Mouse (Mus musculus) liver, embryonic 13.5 days (tissue): ENCODE results near the gene Ube2k. TPM values are rescaled to one million over a fixed set of nuclear protein-coding genes. Genes with fewer than 3 reads are reported as not detected.
A peak's percentile ranks its signal among the peaks of the same experiment; 100 is the strongest.

Experiments
- ATAC-seq: fragments of 200-750 bp; cut with Nextera tagmentation; 2 replicates; pipeline ENCODE4 v1.8.0; 2017; ENCODE audit warnings: low read depth, mild to moderate bottlenecking, moderate number of reproducible peaks, moderate library complexity
- DNase-seq: peaks from one replicate; pipeline ENCODE4 v3.0.0; 2022
- H3K27ac ChIP-seq: fragments of 300-500 bp; sonication (generic); 2 replicates; pipeline ENCODE4 v1.5.1; 2015; ENCODE audit warnings: moderate library complexity, mild to moderate bottlenecking, inconsistent platforms
- H3K27me3 ChIP-seq: fragments of 300-500 bp; sonication (generic); 2 replicates; pipeline ENCODE4 v1.6.1; 2015; ENCODE audit warnings: mild to moderate bottlenecking, inconsistent platforms
- H3K36me3 ChIP-seq: fragments of 300-500 bp; sonication (generic); 2 replicates; pipeline ENCODE4 v1.6.1; 2015; ENCODE audit warnings: mild to moderate bottlenecking, inconsistent platforms
- H3K4me1 ChIP-seq: fragments of 300-500 bp; sonication (generic); replicated peaks from 2 replicates; pipeline ENCODE4 v1.6.1; 2015; ENCODE audit warnings: inconsistent platforms
- H3K4me2 ChIP-seq: fragments of 300-500 bp; sonication (generic); 2 replicates; pipeline ENCODE4 v1.6.1; 2015; ENCODE audit warnings: inconsistent platforms, mild to moderate bottlenecking, moderate library complexity
- H3K4me3 ChIP-seq: fragments of 300-500 bp; sonication (generic); replicated peaks from 2 replicates; pipeline ENCODE4 v1.5.1; 2015; ENCODE audit warnings: mild to moderate bottlenecking, inconsistent platforms
- H3K9ac ChIP-seq: fragments of 300-500 bp; sonication (generic); 2 replicates; pipeline ENCODE4 v1.6.1; 2015; ENCODE audit warnings: mild to moderate bottlenecking, inconsistent platforms
- H3K9me3 ChIP-seq: fragments of 300-500 bp; sonication (generic); replicated peaks from 2 replicates; pipeline ENCODE4 v1.6.1; 2016; ENCODE audit warnings: inconsistent platforms
- WGBS: fragments of 180-500 bp; shearing (Covaris S2); methylation state at CpG from one replicate; pipeline ENCODE4 v1.1.7; 2015; ENCODE audit not compliant: insufficient replicate concordance; 5-methylcytosine and 5-hydroxymethylcytosine counted together
- polyA plus RNA-seq: library from polyadenylated mRNA; unstranded; fragments of >200 nt; fragmentation: Nextera tagmentation; extraction: Ambion mirVana; gene quantifications from 2 replicates; pipeline ENCODE4 v1.2.1, GENCODE M21; 2015

Gene Ube2k
- polyA plus RNA-seq: 116 and 132 TPM in 2 replicates

DNA sequence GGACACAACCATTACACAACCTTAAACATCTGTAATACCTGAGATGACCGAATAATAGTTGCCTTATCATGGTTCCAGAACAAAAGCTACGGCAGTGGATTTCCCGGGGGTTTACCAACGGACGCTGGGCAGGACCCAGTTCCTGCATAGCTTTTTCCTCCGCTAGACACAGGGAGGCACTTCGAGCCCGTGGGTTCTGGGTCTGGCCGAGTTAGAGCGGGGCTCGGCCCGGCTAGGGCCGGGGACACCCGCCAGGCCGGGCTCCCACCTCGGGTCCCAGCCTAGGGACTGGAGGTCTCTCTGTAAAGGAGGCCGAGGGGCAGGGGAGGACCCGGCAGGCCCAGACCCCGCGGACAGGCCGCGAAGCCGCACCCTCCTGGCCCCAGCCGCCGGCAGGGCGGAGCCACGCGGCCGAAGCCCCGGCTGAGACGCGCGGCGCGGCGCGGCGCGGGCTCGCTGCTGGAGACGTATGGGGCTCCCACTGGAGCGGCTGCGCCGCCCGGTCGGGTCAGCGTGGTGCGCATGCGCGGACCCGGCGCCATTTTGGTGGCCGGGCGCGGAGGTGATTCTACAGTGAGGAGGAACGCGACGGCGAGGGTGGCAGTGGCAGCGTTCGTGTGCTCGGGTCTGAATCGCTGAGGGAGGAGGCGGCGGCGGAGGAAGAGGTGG lies at the start of gene Ube2k, which contains the start of gene Smim14:
Ube2k (plus strand) TSS at position 483 of the 669 bp plus-strand sequence.
Smim14 (minus strand) TSS at position 434 of the 669 bp plus-strand sequence.
- Histone ChIP-seq H3K4me1 (peaks cover 47% of the 10 kb centered on the region), H3K4me3 (peak within 1 kb of the TSS; percentile 83), H3K9me3 (no peaks in the 10 kb centered on the region), H3K9ac (peak within 1 kb of the TSS; percentile 94), H3K36me3 (peaks cover 6% of the 10 kb centered on the region; the same call in 1 of the 2 replicates), H3K27me3 (no peaks in the 10 kb centered on the region), H3K4me2 (peak within 1 kb of the TSS; percentile 86), H3K27ac (peak within 1 kb of the TSS; percentile 94)
- peak; percentile 92 for DNase-seq
- peak; percentile 95 for ATAC-seq
- under 1% methylated on average over 60 of the region's 66 CpGs for WGBS

DNA sequence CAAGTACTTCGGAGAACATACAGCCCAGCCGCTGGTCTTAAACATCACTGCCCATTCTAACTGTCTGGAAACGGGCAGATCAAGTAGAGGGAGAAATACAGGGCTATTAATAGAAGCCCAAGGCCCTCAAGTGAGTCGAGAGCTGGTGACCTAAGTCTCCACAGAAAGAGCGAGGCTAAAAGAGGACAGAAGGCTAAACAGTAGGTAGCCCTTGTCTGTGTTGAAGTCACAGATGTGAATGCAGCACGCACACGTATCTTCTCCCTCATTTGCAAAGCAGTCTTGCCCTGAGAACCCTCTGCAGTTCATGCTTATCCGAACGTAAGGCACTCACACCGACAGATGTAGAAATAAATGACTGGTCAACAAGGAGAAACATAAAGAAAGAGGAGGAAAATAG lies 49.7 kb upstream of the Ube2k start:
- Histone ChIP-seq H3K9me3 (no peaks in the 10 kb centered on the region), H3K27ac (no peak overlapping the region), H3K27me3 (peaks cover 8% of the 10 kb centered on the region), H3K36me3 (no peaks in the 10 kb centered on the region), H3K4me2 (no peak overlapping the region), H3K4me1 (peaks cover 29% of the 10 kb centered on the region), H3K9ac (no peak overlapping the region), H3K4me3 (no peak overlapping the region)
- DNase-seq (no peak), ATAC-seq (no peak)
- 65% methylated on average over 10 of the region's 10 CpGs for WGBS

DNA sequence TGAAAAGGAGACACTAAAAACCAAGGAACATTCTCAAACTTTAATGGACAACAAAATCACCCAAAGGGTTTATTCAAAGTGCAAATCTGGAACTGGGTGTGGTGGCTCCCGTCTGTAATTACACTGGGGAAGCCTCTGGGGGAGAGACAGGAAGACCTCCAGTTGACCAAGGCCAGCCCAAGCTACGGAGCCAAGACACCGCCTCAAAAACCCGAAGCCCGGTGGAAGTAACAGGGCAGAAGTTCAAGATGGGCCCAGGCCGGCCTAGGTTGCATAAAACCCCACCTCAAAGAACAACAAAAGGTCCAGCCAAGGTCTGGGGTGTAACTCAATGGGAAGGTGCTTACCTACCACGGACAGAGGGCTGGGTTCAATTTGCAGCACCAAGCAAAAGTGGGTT lies 48.3 kb upstream of the Ube2k start:
- 63% methylated on average over 7 of the region's 7 CpGs for WGBS
- no peak for ATAC-seq
- H3K4me2 ChIP-seq: no peak overlapping the region

DNA sequence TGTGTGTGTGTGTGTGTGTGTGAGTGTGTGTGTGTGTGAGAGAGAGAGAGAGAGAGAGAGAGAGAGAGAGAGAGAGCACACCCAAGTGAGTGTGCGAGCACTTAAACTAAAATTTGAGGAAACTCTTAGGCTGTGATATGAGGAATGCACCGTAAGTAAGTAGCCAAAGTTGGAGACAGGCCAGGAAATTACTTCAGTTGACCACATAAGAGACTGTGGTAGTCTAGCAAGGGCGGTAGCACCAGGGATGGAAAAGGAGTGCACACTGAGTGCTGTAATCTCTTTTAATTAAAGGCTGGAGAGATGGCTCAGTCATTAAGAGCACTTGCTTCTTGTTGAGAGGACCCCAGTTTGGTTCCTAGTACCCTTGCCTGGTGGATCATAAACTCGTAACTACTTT lies 47.2 kb upstream of the Ube2k start:
- DNase-seq: no peak
- Histone ChIP-seq H3K9ac (no peak overlapping the region), H3K27ac (no peak overlapping the region), H3K9me3 (no peaks in the 10 kb centered on the region), H3K4me3 (no peak overlapping the region), H3K4me2 (no peak overlapping the region), H3K36me3 (no peaks in the 10 kb centered on the region), H3K27me3 (peaks cover 8% of the 10 kb centered on the region), H3K4me1 (peaks cover 30% of the 10 kb centered on the region)
- ATAC-seq: no peak
- 63% methylated on average over 4 of the region's 4 CpGs for WGBS

More for the DNA sequence above, 48.3 kb upstream of the Ube2k start:
- H3K4me1 ChIP-seq: peaks cover 36% of the 10 kb centered on the region
- no peak overlapping the region for H3K27ac ChIP-seq
- DNase-seq: no peak
- H3K9me3 ChIP-seq: no peaks in the 10 kb centered on the region
- no peak overlapping the region for H3K4me3 ChIP-seq
- no peaks in the 10 kb centered on the region for H3K36me3 ChIP-seq
- no peak overlapping the region for H3K9ac ChIP-seq
- H3K27me3 ChIP-seq: peaks cover 8% of the 10 kb centered on the region

DNA sequence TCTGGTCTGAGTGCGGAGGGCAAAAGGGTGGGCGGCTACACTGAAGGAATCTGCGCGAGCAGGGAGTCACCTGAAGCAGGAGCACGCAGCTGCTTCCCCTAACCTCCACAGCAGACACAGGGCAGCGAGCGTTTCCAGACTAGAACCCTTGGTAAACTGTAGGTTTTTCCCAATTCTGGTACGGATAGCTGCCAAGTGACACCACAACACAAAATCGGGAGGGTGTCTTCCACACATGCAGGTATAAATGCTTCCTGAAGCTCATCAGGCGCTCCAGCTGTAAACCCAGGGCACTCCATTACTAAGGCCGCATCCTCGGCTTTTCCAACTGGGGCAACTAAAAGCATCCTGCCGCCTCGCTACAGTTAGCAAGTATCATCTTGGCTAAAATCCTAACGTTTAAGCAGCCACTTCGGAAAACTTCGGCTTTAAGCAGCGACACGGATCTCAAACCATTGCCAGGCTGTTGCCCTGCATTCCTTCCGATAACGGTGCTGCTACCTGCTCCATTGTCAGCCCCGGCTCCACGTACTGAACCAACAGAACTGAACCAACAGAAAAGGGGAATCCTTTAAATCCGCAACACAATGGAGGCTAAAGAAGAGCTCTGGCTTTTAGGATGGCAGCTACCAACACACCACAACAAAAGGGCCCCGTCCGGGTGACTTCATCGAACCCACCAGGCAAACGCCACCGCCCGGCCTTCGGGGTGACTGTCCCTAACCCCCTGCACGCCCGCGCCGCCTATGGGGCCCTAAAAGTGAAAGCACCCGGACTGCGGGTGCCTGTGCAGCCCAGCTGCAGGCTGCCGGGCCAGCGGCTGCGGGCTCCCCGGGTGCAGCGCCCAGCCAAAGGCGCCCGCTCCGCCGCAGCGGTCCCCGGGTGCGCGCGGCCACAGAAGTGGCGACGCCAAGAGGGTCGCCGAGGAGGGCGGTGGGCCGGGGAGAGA lies 45.0 kb upstream of the Ube2k start:
- Histone ChIP-seq H3K27ac (peak overlapping the region; percentile 89), H3K9ac (peak overlapping the region; percentile 87), H3K4me1 (peaks cover 27% of the 10 kb centered on the region), H3K9me3 (no peaks in the 10 kb centered on the region), H3K4me3 (peak overlapping the region; percentile 87), H3K36me3 (no peaks in the 10 kb centered on the region), H3K4me2 (peak overlapping the region; percentile 93), H3K27me3 (peaks cover 8% of the 10 kb centered on the region)
- ATAC-seq: peak; percentile 85
- DNase-seq: peak; percentile 68
- WGBS: 1% methylated on average over 57 of the region's 57 CpGs

DNA sequence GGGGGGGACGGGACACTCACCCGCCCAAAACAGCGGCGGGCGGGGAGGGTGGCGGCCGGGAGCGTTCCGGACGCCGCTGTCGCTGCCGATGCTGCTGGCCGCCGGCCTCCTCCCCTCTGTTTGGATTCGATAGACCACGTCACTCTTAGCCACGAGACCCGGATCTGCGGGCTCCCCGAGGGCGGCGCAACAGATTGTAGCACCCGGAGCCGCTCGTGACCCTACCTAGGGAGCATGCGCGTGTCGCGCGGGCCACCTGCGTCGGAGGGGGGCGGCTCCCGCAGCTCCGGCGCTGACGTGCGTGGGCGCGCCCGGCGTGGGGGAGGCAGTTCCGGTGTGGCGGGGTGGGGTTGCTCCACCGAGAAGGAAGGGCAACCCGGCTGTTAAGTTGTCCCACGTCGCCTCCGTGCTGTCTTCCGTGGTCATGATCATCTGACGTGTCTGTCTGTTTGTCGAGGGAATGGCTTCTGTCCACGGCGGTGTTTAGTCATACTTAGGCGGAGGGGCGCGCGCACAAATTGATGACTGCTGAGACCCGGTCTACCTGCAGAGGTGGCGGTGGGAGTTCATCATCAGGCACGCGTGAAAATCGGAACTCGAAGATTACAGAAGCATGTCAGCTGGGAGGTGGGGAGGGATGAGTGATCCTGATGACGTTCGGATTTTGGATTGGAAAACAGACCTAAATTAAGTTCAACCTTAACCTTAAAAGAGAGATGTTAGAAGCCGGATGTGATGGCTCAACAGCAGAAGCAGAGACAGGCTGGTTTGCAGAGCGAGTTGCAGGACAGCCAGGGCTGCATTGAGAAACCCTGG lies 44.1 kb upstream of the Ube2k start, which contains the start of gene Gm43552:
Gm43552 (minus strand) TSS at position 118 of the 816 bp plus-strand sequence.
- Histone ChIP-seq H3K27me3 (peaks cover 8% of the 10 kb centered on the region), H3K4me1 (peaks cover 24% of the 10 kb centered on the region), H3K9me3 (no peaks in the 10 kb centered on the region), H3K4me3 (peak within 1 kb of the TSS; percentile 87), H3K4me2 (peak within 1 kb of the TSS; percentile 93), H3K27ac (peak within 1 kb of the TSS; percentile 89), H3K36me3 (no peaks in the 10 kb centered on the region), H3K9ac (peak within 1 kb of the TSS; percentile 87)
- DNase-seq (peak; percentile 88), ATAC-seq (peak; percentile 94)
- WGBS: under 1% methylated on average over 69 of the region's 69 CpGs

DNA sequence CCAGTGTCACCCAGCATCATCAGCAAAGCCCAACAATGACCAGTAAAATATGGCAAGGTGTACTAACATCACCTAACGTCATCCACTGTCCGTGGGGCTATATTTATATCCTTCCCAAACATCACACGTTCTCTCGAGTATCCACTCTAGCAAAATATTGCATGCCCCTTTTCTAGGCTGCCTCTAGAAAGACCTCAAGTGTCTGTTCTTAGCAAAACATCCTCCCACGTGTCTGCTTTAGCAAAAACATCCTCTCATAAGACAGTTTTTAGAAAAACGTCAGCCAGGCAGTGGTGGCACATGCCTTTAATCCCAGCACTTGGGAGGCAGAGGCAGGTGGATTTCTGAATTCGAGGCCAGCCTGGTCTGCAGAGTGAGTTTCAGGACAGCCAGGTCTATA lies 36.8 kb upstream of the Ube2k start:
- Histone ChIP-seq H3K27ac (no peak overlapping the region), H3K4me1 (no peaks in the 10 kb centered on the region), H3K36me3 (no peaks in the 10 kb centered on the region), H3K27me3 (no peaks in the 10 kb centered on the region), H3K9me3 (no peaks in the 10 kb centered on the region), H3K4me2 (no peak overlapping the region), H3K9ac (no peak overlapping the region), H3K4me3 (no peak overlapping the region)
- DNase-seq: no peak
- no peak for ATAC-seq
- 64% methylated on average over 7 of the region's 7 CpGs for WGBS

DNA sequence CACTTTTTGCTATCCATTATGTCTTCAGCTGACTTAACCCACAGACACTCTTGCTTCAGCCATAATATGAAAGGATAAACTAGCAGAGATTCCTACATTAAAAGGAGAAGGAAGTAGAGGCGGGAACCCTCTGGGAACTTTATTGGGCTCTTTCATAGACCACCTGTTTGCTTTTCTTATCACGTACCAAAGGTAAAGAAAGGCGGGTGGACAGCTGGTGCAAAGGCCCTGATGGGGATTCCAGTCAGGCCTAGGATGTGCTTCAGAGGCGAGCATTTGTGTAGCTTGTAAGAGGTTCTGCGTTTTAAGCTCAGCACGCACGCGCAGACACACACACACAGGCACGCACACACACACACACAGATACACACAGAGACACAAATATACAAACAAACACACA lies 35.6 kb upstream of the Ube2k start:
- no peaks in the 10 kb centered on the region for H3K9me3 ChIP-seq
- H3K4me1 ChIP-seq: no peaks in the 10 kb centered on the region
- H3K4me3 ChIP-seq: no peak overlapping the region
- no peak overlapping the region for H3K27ac ChIP-seq
- WGBS: 81% methylated on average over 9 of the region's 9 CpGs
- H3K4me2 ChIP-seq: no peak overlapping the region
- DNase-seq: no peak
- H3K9ac ChIP-seq: no peak overlapping the region
- H3K27me3 ChIP-seq: no peaks in the 10 kb centered on the region
- no peak for ATAC-seq
- H3K36me3 ChIP-seq: no peaks in the 10 kb centered on the region

DNA sequence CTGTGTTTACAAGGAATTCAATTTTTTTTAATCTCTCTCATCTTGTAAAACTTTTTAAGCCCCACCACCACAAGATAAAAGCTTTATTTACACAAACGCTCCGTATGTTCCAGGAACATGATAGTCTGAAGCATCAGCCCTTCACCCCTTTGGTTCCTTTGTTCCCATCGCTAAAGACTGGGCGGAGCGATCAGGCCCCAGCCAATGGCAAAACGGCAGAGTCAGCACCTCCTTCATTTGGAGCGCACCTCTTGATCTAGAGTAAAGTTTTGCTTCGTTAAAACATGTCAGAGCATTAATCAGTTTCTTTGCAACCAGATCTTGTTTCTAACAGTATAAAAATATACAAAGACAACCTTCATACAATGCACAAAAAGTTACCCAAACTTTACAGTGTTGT lies 31.2 kb upstream of the Ube2k start:
- Histone ChIP-seq H3K27me3 (no peaks in the 10 kb centered on the region), H3K4me1 (no peaks in the 10 kb centered on the region), H3K9me3 (no peaks in the 10 kb centered on the region), H3K4me3 (no peak overlapping the region), H3K9ac (no peak overlapping the region), H3K36me3 (no peaks in the 10 kb centered on the region), H3K27ac (no peak overlapping the region), H3K4me2 (peak overlapping the region; percentile 40)
- 10% methylated on average over 8 of the region's 8 CpGs for WGBS
- no peak for ATAC-seq
- peak; percentile 10 for DNase-seq

DNA sequence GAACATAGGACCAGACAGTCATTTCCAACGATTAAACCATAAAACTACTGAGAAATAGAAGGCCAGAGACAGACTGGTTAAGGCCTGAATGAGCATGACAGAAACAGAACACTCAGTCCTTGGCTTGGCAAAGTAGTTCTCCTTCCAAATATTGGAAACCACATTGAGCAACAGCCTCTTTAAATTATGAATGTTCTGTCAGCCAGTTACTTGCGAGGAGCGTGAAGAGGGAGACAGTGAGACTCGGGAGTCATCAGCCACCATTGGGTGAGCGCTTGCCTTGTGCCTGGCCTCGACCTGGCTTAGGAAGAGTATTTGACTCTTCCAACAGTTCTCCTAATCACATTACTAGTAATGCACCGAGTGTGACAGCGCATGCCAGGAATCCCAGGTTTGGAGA lies 28.6 kb upstream of the Ube2k start:
- no peak overlapping the region for H3K9ac ChIP-seq
- ATAC-seq: no peak
- H3K27me3 ChIP-seq: no peaks in the 10 kb centered on the region
- no peak overlapping the region for H3K4me2 ChIP-seq
- H3K27ac ChIP-seq: no peak overlapping the region
- no peaks in the 10 kb centered on the region for H3K9me3 ChIP-seq
- DNase-seq: no peak
- no peaks in the 10 kb centered on the region for H3K36me3 ChIP-seq
- no peak overlapping the region for H3K4me3 ChIP-seq
- 65% methylated on average over 8 of the region's 8 CpGs for WGBS
- H3K4me1 ChIP-seq: no peaks in the 10 kb centered on the region

DNA sequence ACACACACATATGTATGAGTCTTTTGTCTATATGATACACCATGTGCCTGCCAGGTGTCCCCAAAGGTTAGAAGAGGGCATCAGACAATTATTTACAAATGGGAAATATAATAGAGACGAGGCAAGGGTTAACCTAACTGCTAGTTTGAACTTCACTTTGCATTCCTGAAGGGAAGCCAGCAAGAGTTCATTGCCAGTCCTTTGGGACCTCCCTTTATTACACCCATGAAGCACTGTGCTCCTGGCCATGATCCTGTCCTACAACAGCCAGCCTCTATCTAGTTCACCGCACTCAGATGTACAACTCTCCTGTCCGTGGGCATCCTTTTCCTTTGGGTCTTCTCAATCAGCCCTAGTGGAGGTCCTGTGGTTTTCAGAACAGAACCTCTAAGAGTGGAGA lies 23.5 kb upstream of the Ube2k start:
- no peaks in the 10 kb centered on the region for H3K9me3 ChIP-seq
- ATAC-seq: no peak
- H3K9ac ChIP-seq: no peak overlapping the region
- H3K27ac ChIP-seq: no peak overlapping the region
- H3K4me1 ChIP-seq: no peaks in the 10 kb centered on the region
- DNase-seq: no peak
- no peak overlapping the region for H3K4me3 ChIP-seq
- 67% methylated on average over 3 of the region's 3 CpGs for WGBS
- no peaks in the 10 kb centered on the region for H3K36me3 ChIP-seq
- H3K4me2 ChIP-seq: no peak overlapping the region
- no peaks in the 10 kb centered on the region for H3K27me3 ChIP-seq
